Mouse (Mus musculus): ENCODE measurements around the gene Ldhc.

DNA sequence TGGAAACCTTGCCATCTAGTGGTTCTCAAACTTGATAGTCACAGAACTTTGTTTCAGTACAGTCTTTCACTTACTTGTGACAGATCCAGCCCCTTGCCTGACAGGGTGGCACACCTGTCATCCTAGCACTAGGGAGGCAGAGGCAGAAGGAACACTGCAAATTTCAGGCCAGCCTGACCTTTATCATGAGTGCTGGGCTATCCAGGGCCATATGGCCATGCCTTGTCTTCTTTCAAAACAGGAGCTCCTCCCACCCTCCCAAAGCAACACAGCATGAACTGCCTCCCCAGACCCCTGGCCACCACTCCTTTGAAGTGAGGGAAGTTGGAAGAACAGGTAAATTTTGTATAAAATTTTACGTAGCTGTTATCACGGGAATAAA, 33.2 kb upstream of the Ldhc start:
- TF ChIP-seq TAL1 (IDR thresholded peaks at IDR 0.05; ENCODE audit: low read length) (no peak), GATA1 (IDR thresholded peaks at IDR 0.05; ENCODE audit: low read length) (no peak)

Data from erythroblast, embryonic 14.5 days (primary cell).